Mouse (Mus musculus) heart, embryonic 16.5 days (tissue): ENCODE measurements around the gene Clcn6. TPM values are rescaled to one million over a fixed set of nuclear protein-coding genes. Genes with fewer than 3 reads are reported as not detected.

Experiments
- ATAC-seq: fragments of 200-750 bp; cut with Nextera tagmentation; replicated peaks from 2 replicates; pipeline ENCODE4 v1.8.0; 2017; ENCODE audit warnings: moderate number of reproducible peaks; ENCODE audit not compliant: insufficient read depth, low FRiP score; ENCODE audit errors: extremely low read depth
- H3K27ac ChIP-seq: fragments of 300-500 bp; sonication (generic); 2 replicates; pipeline ENCODE4 v1.5.1; 2014; ENCODE audit warnings: mild to moderate bottlenecking, low read length, control low read depth, moderate library complexity
- H3K27me3 ChIP-seq: fragments of 300-500 bp; sonication (generic); 2 replicates; pipeline ENCODE4 v1.6.1; 2014; ENCODE audit warnings: low read length, mixed read lengths; ENCODE audit not compliant: control insufficient read depth, insufficient read depth
- H3K36me3 ChIP-seq: fragments of 300-500 bp; sonication (generic); 2 replicates; pipeline ENCODE4 v1.6.1; 2014; ENCODE audit not compliant: control insufficient read depth, insufficient read depth
- H3K4me1 ChIP-seq: fragments of 300-500 bp; sonication (generic); 2 replicates; pipeline ENCODE4 v1.6.1; 2014; ENCODE audit warnings: low read length, mixed read lengths; ENCODE audit not compliant: control insufficient read depth, insufficient read depth
- H3K4me2 ChIP-seq: fragments of 300-500 bp; sonication (generic); 2 replicates; pipeline ENCODE4 v1.6.1; 2014; ENCODE audit warnings: low read depth, mild to moderate bottlenecking, control low read depth, low read length
- H3K4me3 ChIP-seq: fragments of 300-500 bp; sonication (generic); 2 replicates; pipeline ENCODE4 v1.5.1; 2014; ENCODE audit warnings: mild to moderate bottlenecking, control low read depth, low read length
- H3K9ac ChIP-seq: fragments of 300-500 bp; sonication (generic); 2 replicates; pipeline ENCODE4 v1.6.1; 2014; ENCODE audit warnings: low read length, control low read depth
- H3K9me3 ChIP-seq: fragments of 300-500 bp; sonication (generic); replicated peaks from 2 replicates; pipeline ENCODE4 v1.6.1; 2016; ENCODE audit warnings: low read length; ENCODE audit not compliant: control insufficient read depth
- WGBS: fragments of 180-500 bp; shearing (Covaris S2); extraction: QIAGEN DNeasy Blood & Tissue Kit; methylation state at CpG from one replicate; pipeline ENCODE4 v1.1.7; 2014; 5-methylcytosine and 5-hydroxymethylcytosine counted together
- polyA plus RNA-seq: library from polyadenylated mRNA; unstranded; fragments of >200 nt; fragmentation: Nextera tagmentation; extraction: Ambion mirVana; gene quantifications from 2 replicates; pipeline ENCODE4 v1.2.1, GENCODE M21; 2015

Gene Clcn6
- polyA plus RNA-seq, 1 experiment from 2014 or later: 6.8 TPM

- H3K36me3 ChIP-seq: peaks cover 78% of the 10 kb centered on the region
- H3K4me1 ChIP-seq: no peaks in the 10 kb centered on the region
- H3K4me3 ChIP-seq: no peak overlapping the region
- H3K4me2 ChIP-seq: no peak overlapping the region
- WGBS: 80% methylated on average over 10 of the region's 10 CpGs
- H3K9me3 ChIP-seq: no peaks in the 10 kb centered on the region
- no peak overlapping the region for H3K27ac ChIP-seq
- no peaks in the 10 kb centered on the region for H3K27me3 ChIP-seq
- ATAC-seq: no peak
- no peak overlapping the region for H3K9ac ChIP-seq
These were observed 23.2 kb downstream of the Clcn6 start for GRCm38 (mm10) chr4:148015418-148015817.

GRCm38 (mm10) chr4:148012216-148012615 lies 26.4 kb downstream of the Clcn6 start:
- H3K27me3 ChIP-seq: no peaks in the 10 kb centered on the region

GRCm38 (mm10) chr4:148011332-148011731 lies 27.3 kb downstream of the Clcn6 start:
- Histone ChIP-seq H3K4me2 (no peak overlapping the region), H3K9me3 (no peaks in the 10 kb centered on the region), H3K27ac (no peak overlapping the region), H3K9ac (no peak overlapping the region), H3K27me3 (no peaks in the 10 kb centered on the region), H3K4me1 (no peaks in the 10 kb centered on the region), H3K4me3 (no peak overlapping the region), H3K36me3 (peaks cover 74% of the 10 kb centered on the region)
- 84% methylated on average over 3 of the region's 3 CpGs for WGBS
- no peak for ATAC-seq

More at GRCm38 (mm10) chr4:148012216-148012615, 26.4 kb downstream of the Clcn6 start:
- no peak overlapping the region for H3K27ac ChIP-seq
- H3K36me3 ChIP-seq: peaks cover 80% of the 10 kb centered on the region
- WGBS: 88% methylated on average over 4 of the region's 4 CpGs
- H3K4me2 ChIP-seq: no peak overlapping the region
- H3K4me1 ChIP-seq: no peaks in the 10 kb centered on the region
- no peak for ATAC-seq
- no peaks in the 10 kb centered on the region for H3K9me3 ChIP-seq
- H3K4me3 ChIP-seq: no peak overlapping the region
- H3K9ac ChIP-seq: no peak overlapping the region

DNA sequence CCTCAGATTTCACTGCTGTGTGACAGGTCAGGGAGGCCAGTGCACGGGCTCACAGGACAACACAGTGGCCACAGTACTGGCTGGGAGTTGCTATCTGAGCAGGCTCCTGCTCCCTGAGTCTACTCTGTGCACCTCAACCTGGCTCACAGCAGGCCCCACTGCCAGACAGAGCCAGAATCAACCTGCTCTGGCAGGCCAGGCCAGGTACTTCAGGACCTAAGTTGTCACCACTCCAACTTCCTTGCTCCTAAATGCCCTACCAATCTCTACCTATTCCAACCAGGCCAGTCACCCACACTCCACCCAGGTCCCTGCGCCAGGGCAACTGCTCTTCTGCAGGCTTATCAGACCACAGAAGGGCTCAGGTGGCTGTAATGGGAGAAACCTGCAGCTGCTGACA lies 29.0 kb downstream of the Clcn6 start:
- Histone ChIP-seq H3K4me1 (no peaks in the 10 kb centered on the region), H3K9ac (no peak overlapping the region), H3K9me3 (no peaks in the 10 kb centered on the region), H3K36me3 (peaks cover 66% of the 10 kb centered on the region), H3K27me3 (no peaks in the 10 kb centered on the region), H3K27ac (no peak overlapping the region), H3K4me3 (no peak overlapping the region), H3K4me2 (no peak overlapping the region)
- WGBS: 68% methylated on average over 2 of the region's 2 CpGs
- no peak for ATAC-seq

DNA sequence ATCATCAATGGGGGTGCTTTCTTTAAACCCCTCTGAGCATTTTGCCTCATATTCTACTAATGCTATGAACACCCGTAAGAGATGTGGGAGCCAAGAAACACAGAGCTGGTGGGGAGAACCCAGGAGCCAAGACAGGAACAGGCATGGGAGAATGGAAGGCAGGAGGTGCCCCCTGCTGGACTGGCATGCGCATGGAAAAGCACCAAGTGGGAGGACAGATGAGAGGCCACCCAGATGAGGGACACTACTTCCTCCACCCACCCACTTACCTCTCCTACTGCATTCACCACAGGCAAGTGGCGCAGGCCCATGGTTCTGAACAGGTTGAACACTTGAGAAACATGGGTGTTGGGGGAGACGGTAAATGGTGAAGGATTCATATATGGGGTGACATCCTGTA lies 30.2 kb downstream of the Clcn6 start:
- no peak overlapping the region for H3K27ac ChIP-seq
- WGBS: 73% methylated on average over 4 of the region's 4 CpGs
- no peak overlapping the region for H3K4me2 ChIP-seq
- no peak for ATAC-seq
- no peak overlapping the region for H3K9ac ChIP-seq
- no peaks in the 10 kb centered on the region for H3K27me3 ChIP-seq
- H3K36me3 ChIP-seq: peaks cover 54% of the 10 kb centered on the region
- H3K4me3 ChIP-seq: no peak overlapping the region
- H3K4me1 ChIP-seq: no peaks in the 10 kb centered on the region
- no peaks in the 10 kb centered on the region for H3K9me3 ChIP-seq

DNA sequence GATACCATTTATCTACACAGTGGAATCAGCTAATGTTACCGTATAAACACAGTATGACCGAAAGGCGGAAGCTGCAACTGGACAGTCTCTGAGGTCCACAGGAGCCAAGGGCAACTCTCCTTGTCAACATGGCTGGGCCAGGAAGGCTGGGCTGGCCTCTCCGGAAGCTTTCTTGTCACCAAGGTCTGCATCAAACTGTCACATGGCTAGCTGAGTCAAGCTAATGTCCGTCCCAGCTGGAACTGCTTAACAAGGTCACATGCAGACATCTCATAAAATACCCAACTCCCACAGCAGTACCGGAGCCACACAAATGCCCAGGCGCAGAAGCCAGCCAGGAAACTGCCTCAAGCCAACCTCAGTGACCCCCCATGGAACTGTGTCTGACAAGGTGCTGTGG lies 34.3 kb downstream of the Clcn6 start:
- H3K27ac ChIP-seq: no peak overlapping the region
- H3K4me2 ChIP-seq: no peak overlapping the region
- H3K4me1 ChIP-seq: peaks cover 10% of the 10 kb centered on the region
- H3K9ac ChIP-seq: no peak overlapping the region
- no peak for ATAC-seq
- peaks cover 13% of the 10 kb centered on the region for H3K36me3 ChIP-seq
- 66% methylated on average over 7 of the region's 7 CpGs for WGBS
- no peaks in the 10 kb centered on the region for H3K27me3 ChIP-seq
- H3K4me3 ChIP-seq: no peak overlapping the region
- no peaks in the 10 kb centered on the region for H3K9me3 ChIP-seq

DNA sequence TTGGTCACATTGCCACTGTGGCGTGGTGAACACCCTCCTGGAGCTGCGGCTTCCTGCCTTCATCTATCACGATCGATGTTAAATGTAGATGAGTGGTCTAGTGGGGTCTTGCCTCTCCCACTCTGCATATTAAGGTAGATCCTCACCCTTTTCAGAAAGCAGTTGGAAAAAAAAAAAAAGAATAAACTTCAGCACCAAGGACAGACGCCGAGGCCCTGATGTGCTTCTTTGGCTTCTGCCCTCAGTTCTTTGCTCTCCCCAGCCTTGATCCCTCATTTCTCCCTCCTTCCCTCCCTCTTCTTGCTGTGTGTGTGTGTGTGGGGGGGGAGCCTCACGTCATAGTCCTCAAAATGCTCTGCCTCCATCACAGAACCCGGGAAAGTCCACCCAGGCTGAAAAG lies 36.8 kb downstream of the Clcn6 start:
- H3K4me3 ChIP-seq: peak overlapping the region; percentile 26; the same call in 1 of the 2 replicates
- no peak overlapping the region for H3K27ac ChIP-seq

GRCm38 (mm10) chr4:148001013-148001789 lies 37.4 kb downstream of the Clcn6 start:
- 60% methylated on average over 17 of the region's 17 CpGs for WGBS
- H3K4me2 ChIP-seq: no peak overlapping the region

More for the DNA sequence above, 36.8 kb downstream of the Clcn6 start:
- no peaks in the 10 kb centered on the region for H3K9me3 ChIP-seq
- no peaks in the 10 kb centered on the region for H3K27me3 ChIP-seq
- H3K9ac ChIP-seq: no peak overlapping the region
- 0 out of 2 replicates have a peak overlapping the region, but pooled peaks have one; percentile 1 for H3K4me2 ChIP-seq
- peaks cover 11% of the 10 kb centered on the region for H3K4me1 ChIP-seq
- no peak for ATAC-seq
- 36% methylated on average over 8 of the region's 8 CpGs for WGBS
- H3K36me3 ChIP-seq: 0 out of 2 replicates have a peak, but pooled peaks cover 4% of the 10 kb centered on the region

GRCm38 (mm10) chr4:148000202-148000772 lies 38.3 kb downstream of the Clcn6 start, which contains the start of gene Nppa:
TSS of gene Nppa (plus strand) at chr4:148000722.
- H3K36me3 ChIP-seq: no peaks in the 10 kb centered on the region
- peak within 1 kb of the TSS; percentile 7; the same call in 1 of the 2 replicates for H3K4me2 ChIP-seq
- H3K9ac ChIP-seq: no peak within 1 kb of the TSS
- ATAC-seq: peak; percentile 72
- peaks cover 11% of the 10 kb centered on the region for H3K4me1 ChIP-seq
- no peaks in the 10 kb centered on the region for H3K9me3 ChIP-seq
- 17% methylated on average over 12 of the region's 12 CpGs for WGBS
- H3K27ac ChIP-seq: peak within 1 kb of the TSS; percentile 52
- H3K27me3 ChIP-seq: no peaks in the 10 kb centered on the region
- peak within 1 kb of the TSS; percentile 26 for H3K4me3 ChIP-seq

More at GRCm38 (mm10) chr4:148001013-148001789, 37.4 kb downstream of the Clcn6 start:
- Histone ChIP-seq H3K9ac (no peak overlapping the region), H3K4me1 (peaks cover 11% of the 10 kb centered on the region), H3K27ac (peak overlapping the region; percentile 26; the same call in 1 of the 2 replicates), H3K9me3 (no peaks in the 10 kb centered on the region), H3K27me3 (no peaks in the 10 kb centered on the region), H3K4me3 (peak overlapping the region; percentile 26), H3K36me3 (0 out of 2 replicates have a peak, but pooled peaks cover 4% of the 10 kb centered on the region)
- ATAC-seq: no peak
